Mouse (Mus musculus) kidney, embryonic 14.5 days (tissue): ENCODE data around the gene Prkca. TPM values are rescaled to one million over a fixed set of nuclear protein-coding genes. Genes with fewer than 3 reads are reported as not detected.

ENCODE experiments used
- ATAC-seq: fragments of 200-750 bp; cut with Nextera tagmentation; 2 replicates; pipeline ENCODE4 v1.8.0; 2017; ENCODE audit warnings: moderate number of reproducible peaks, mild to moderate bottlenecking, moderate TSS enrichment, moderate library complexity; ENCODE audit not compliant: low FRiP score, low TSS enrichment
- H3K27ac ChIP-seq: fragments of 300-500 bp; sonication (generic); 2 replicates; pipeline ENCODE4 v1.5.1; 2014; ENCODE audit warnings: low read depth, mild to moderate bottlenecking, low read length, moderate library complexity, mixed read lengths
- H3K27me3 ChIP-seq: fragments of 300-500 bp; sonication (generic); 2 replicates; pipeline ENCODE4 v1.6.1; 2014; ENCODE audit warnings: mild to moderate bottlenecking, low read length; ENCODE audit not compliant: control insufficient read depth, insufficient read depth
- H3K36me3 ChIP-seq: fragments of 300-500 bp; sonication (generic); 2 replicates; pipeline ENCODE4 v1.6.1; 2014; ENCODE audit warnings: low read length, mixed read lengths; ENCODE audit not compliant: control insufficient read depth, insufficient read depth
- H3K4me1 ChIP-seq: fragments of 300-500 bp; sonication (generic); 2 replicates; pipeline ENCODE4 v1.6.1; 2014; ENCODE audit warnings: low read length, mixed read lengths; ENCODE audit not compliant: control insufficient read depth, insufficient read depth
- H3K4me2 ChIP-seq: fragments of 300-500 bp; sonication (generic); replicated peaks from 2 replicates; pipeline ENCODE4 v1.6.1; 2014; ENCODE audit warnings: low read depth, mild to moderate bottlenecking, low read length
- H3K4me3 ChIP-seq: fragments of 300-500 bp; sonication (generic); 2 replicates; pipeline ENCODE4 v1.5.1; 2014; ENCODE audit warnings: mild to moderate bottlenecking, low read length
- H3K9ac ChIP-seq: fragments of 300-500 bp; sonication (generic); 2 replicates; pipeline ENCODE4 v1.6.1; 2014; ENCODE audit warnings: low read depth, mild to moderate bottlenecking, low read length, moderate library complexity
- H3K9me3 ChIP-seq: fragments of 300-500 bp; sonication (generic); 2 replicates; pipeline ENCODE4 v1.6.1; 2016; ENCODE audit warnings: low read length; ENCODE audit not compliant: control insufficient read depth
- WGBS: fragments of 180-500 bp; shearing (Covaris S2); extraction: QIAGEN DNeasy Blood & Tissue Kit; methylation state at CpG from one replicate; pipeline ENCODE4 v1.1.7; 2014; 5-methylcytosine and 5-hydroxymethylcytosine counted together
- polyA plus RNA-seq: library from polyadenylated mRNA; unstranded; fragments of >200 nt; fragmentation: Nextera tagmentation; extraction: Ambion mirVana; gene quantifications from 2 replicates; pipeline ENCODE4 v1.2.1, GENCODE M21; 2014

Gene Prkca
- polyA plus RNA-seq, 1 experiment from 2014 or later = 10.9 TPM

DNA sequence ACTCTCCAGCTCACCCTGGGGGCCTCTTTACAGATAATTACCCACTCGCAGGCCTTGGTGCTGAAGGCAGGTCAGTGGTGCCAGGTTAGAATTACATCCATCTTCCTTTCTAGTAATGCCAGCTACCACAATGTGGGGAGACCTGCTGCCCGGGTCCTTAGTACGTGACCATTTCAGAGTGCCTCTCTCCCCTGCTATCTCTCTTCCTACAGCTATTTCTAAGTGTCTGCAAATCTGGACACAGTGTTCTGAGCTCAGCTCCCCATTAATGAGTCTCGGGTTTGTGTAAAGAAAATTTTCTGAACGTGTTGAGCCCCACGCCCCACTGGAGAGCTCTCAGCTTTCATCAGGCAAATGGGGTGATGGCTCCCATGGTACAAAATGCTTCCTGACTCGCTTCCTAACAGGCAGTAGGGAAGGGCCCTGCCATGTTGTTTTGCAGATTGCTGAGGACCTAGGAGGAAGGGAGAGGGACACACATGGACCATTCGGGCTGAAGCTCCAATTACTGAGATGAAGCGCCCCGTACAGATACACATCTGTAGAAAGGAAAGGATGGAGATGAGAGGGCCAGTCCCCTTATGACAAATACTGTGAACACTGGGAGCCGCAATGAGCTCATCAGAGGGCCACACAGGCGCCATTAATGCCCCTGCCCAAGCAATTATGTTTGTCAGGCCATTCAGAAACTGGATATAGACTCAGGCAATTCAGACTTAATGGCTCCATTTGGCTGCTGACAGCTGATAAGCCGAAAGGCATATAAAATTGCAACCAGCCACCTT lies 386.0 kb downstream of the Prkca start:
- peaks cover 7% of the 10 kb centered on the region; the same call in 1 of the 2 replicates for H3K9me3 ChIP-seq
- no peak for ATAC-seq
- WGBS = 45% methylated on average over 13 of the region's 13 CpGs

GRCm38 (mm10) chr11:107955191-107956062 lies 388.3 kb downstream of the Prkca start:
- Histone ChIP-seq H3K9me3 (peaks cover 7% of the 10 kb centered on the region; the same call in 1 of the 2 replicates), H3K4me1 (no peaks in the 10 kb centered on the region), H3K9ac (no peak overlapping the region), H3K36me3 (peaks cover 5% of the 10 kb centered on the region; the same call in 1 of the 2 replicates), H3K4me2 (no peak overlapping the region), H3K4me3 (no peak overlapping the region), H3K27me3 (no peaks in the 10 kb centered on the region), H3K27ac (no peak overlapping the region)
- ATAC-seq = no peak
- WGBS = 83% methylated on average over 10 of the region's 10 CpGs

More for the DNA sequence above, 386.0 kb downstream of the Prkca start:
- Histone ChIP-seq H3K27me3 (no peaks in the 10 kb centered on the region), H3K36me3 (peaks cover 5% of the 10 kb centered on the region; the same call in 1 of the 2 replicates), H3K4me3 (no peak overlapping the region), H3K4me1 (no peaks in the 10 kb centered on the region), H3K4me2 (no peak overlapping the region), H3K27ac (no peak overlapping the region), H3K9ac (no peak overlapping the region)

DNA sequence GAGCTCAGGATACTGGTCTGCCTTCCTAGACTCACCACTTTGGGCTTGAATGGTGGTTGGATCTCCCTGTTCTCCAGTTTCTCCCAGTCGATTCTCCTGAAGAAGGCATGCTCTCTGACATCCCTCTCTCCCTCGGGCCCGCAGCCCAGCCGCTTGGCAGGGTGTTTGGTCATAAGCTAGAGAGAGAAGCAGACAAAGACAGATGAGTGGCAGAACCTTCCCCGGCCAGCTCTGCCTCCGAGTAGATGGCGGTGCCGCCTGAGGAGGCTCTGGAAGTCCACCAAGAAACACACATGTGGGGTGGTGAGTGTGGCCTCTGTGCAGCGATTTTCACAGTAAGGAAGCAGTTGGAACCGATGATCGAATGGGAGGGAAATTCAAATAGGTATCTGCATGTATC lies 392.3 kb downstream of the Prkca start:
- H3K4me3 ChIP-seq = no peak overlapping the region
- H3K4me1 ChIP-seq = no peaks in the 10 kb centered on the region
- peaks cover 2% of the 10 kb centered on the region; the same call in 1 of the 2 replicates for H3K36me3 ChIP-seq
- 88% methylated on average over 11 of the region's 11 CpGs for whole genome bisulfite sequencing
- H3K27ac ChIP-seq = no peak overlapping the region
- no peak overlapping the region for H3K9ac ChIP-seq
- H3K4me2 ChIP-seq = no peak overlapping the region
- no peaks in the 10 kb centered on the region for H3K27me3 ChIP-seq
- no peak for ATAC-seq
- no peaks in the 10 kb centered on the region for H3K9me3 ChIP-seq

GRCm38 (mm10) chr11:107950658-107951057 lies 393.1 kb downstream of the Prkca start:
- Histone ChIP-seq H3K9me3 (no peaks in the 10 kb centered on the region), H3K27me3 (no peaks in the 10 kb centered on the region), H3K36me3 (peaks cover 2% of the 10 kb centered on the region; the same call in 1 of the 2 replicates), H3K4me1 (no peaks in the 10 kb centered on the region), H3K27ac (no peak overlapping the region), H3K9ac (no peak overlapping the region), H3K4me2 (no peak overlapping the region), H3K4me3 (no peak overlapping the region)
- 97% methylated on average over 4 of the region's 4 CpGs for WGBS
- ATAC-seq = no peak

- no peak for ATAC-seq
- 43% methylated on average over 9 of the region's 9 CpGs for WGBS
These were observed 393.5 kb downstream of the Prkca start for GRCm38 (mm10) chr11:107950211-107950610.

DNA sequence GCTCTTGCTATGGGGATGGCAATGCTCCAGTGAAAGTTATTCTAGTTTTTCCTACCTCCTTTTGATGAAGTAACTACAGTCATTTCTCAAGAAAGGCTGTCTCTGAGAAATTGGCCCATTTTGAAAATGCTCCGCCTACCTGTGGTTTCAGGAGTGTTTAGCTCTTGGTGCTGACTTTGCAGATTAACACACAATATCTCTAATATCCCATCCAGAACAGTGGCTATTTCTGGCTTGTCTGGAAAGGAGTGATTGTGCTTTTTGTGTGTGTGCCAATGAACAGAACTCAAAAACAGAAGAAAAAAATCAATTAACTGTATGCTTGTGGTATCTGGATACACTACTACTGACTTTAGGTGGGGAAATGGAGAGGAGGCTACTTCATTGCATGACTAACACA lies 395.8 kb downstream of the Prkca start:
- no peaks in the 10 kb centered on the region for H3K9me3 ChIP-seq
- no peak overlapping the region for H3K4me2 ChIP-seq
- no peaks in the 10 kb centered on the region for H3K27me3 ChIP-seq
- H3K4me3 ChIP-seq = no peak overlapping the region
- no peak overlapping the region for H3K27ac ChIP-seq
- no peak for ATAC-seq
- WGBS = 100% methylated on average over 1 of the region's 1 CpGs
- peaks cover under 1% of the 10 kb centered on the region; the same call in 1 of the 2 replicates for H3K36me3 ChIP-seq
- no peaks in the 10 kb centered on the region for H3K4me1 ChIP-seq
- no peak overlapping the region for H3K9ac ChIP-seq

More at GRCm38 (mm10) chr11:107950211-107950610, 393.5 kb downstream of the Prkca start:
- Histone ChIP-seq H3K4me3 (no peak overlapping the region), H3K4me1 (no peaks in the 10 kb centered on the region), H3K27ac (no peak overlapping the region), H3K36me3 (peaks cover 2% of the 10 kb centered on the region; the same call in 1 of the 2 replicates), H3K9ac (no peak overlapping the region), H3K27me3 (no peaks in the 10 kb centered on the region), H3K4me2 (no peak overlapping the region), H3K9me3 (no peaks in the 10 kb centered on the region)

- H3K9ac ChIP-seq = no peak overlapping the region
- no peaks in the 10 kb centered on the region for H3K36me3 ChIP-seq
- no peaks in the 10 kb centered on the region for H3K4me1 ChIP-seq
- no peak for ATAC-seq
- H3K4me3 ChIP-seq = no peak overlapping the region
- H3K9me3 ChIP-seq = no peaks in the 10 kb centered on the region
- 72% methylated on average over 5 of the region's 5 CpGs for WGBS
- H3K27me3 ChIP-seq = no peaks in the 10 kb centered on the region
- H3K27ac ChIP-seq = no peak overlapping the region
- no peak overlapping the region for H3K4me2 ChIP-seq
These were observed 396.9 kb downstream of the Prkca start for GRCm38 (mm10) chr11:107946823-107947222.

- Histone ChIP-seq H3K27me3 (no peaks in the 10 kb centered on the region), H3K36me3 (no peaks in the 10 kb centered on the region; the same call in none of the 2 replicates), H3K9ac (no peak overlapping the region), H3K9me3 (peaks cover 14% of the 10 kb centered on the region), H3K4me3 (no peak overlapping the region), H3K4me1 (no peaks in the 10 kb centered on the region), H3K4me2 (no peak overlapping the region), H3K27ac (no peak overlapping the region)
- 96% methylated on average over 2 of the region's 2 CpGs for WGBS
- no peak for ATAC-seq
These were observed 406.8 kb downstream of the Prkca start for GRCm38 (mm10) chr11:107936929-107937328.
